Mouse (Mus musculus) urinary bladder, adult 2 months (tissue): ENCODE measurements around the gene 1700061G19Rik. TPM values are rescaled to one million over a fixed set of nuclear protein-coding genes. Genes with fewer than 3 reads are reported as not detected.

Source experiments
- DNase-seq: peaks from one replicate; pipeline ENCODE4 v3.0.0; 2022; ENCODE audit warnings: low spot score
- polyA plus RNA-seq: library from polyadenylated mRNA; depleted of rRNA; stranded (reverse); fragments of >200 nt; gene quantifications from 2 replicates; pipeline ENCODE4 v1.2.3, GENCODE M21; 2012; rRNA removed

Gene 1700061G19Rik
- polyA plus RNA-seq = 2.9 and 3.1 TPM in 2 replicates

- DNase-seq = no peak
Observed at GRCm38 (mm10) chr17:56874936-56875651, at the start of gene 1700061G19Rik. TSS of gene 1700061G19Rik (plus strand) at chr17:56875477.

- no peak for DNase-seq
Observed at GRCm38 (mm10) chr17:56826718-56827117, 48.6 kb upstream of the 1700061G19Rik start.

GRCm38 (mm10) chr17:56829171-56829570 lies 46.1 kb upstream of the 1700061G19Rik start:
- no peak for DNase-seq

- DNase-seq = no peak
Observed at GRCm38 (mm10) chr17:56829795-56830194, 45.5 kb upstream of the 1700061G19Rik start.

GRCm38 (mm10) chr17:56830411-56831110 lies 44.7 kb upstream of the 1700061G19Rik start, which contains the start of gene Rfx2:
TSS of gene Rfx2 (minus strand) at chr17:56831013.
- no peak for DNase-seq

- peak; percentile 94 for DNase-seq
Observed at GRCm38 (mm10) chr17:56831111-56831816, 44.0 kb upstream of the 1700061G19Rik start.

GRCm38 (mm10) chr17:56832918-56833317 lies 42.4 kb upstream of the 1700061G19Rik start:
- no peak for DNase-seq

- DNase-seq = no peak
Observed at GRCm38 (mm10) chr17:56833381-56833780, 41.9 kb upstream of the 1700061G19Rik start.

GRCm38 (mm10) chr17:56836336-56836735 lies 38.9 kb upstream of the 1700061G19Rik start:
- DNase-seq = no peak

- DNase-seq = no peak
Observed at GRCm38 (mm10) chr17:56840524-56840923, 34.8 kb upstream of the 1700061G19Rik start.

- no peak for DNase-seq
Observed at GRCm38 (mm10) chr17:56842173-56842572, 33.1 kb upstream of the 1700061G19Rik start.

GRCm38 (mm10) chr17:56843678-56844077 lies 31.6 kb upstream of the 1700061G19Rik start:
- no peak for DNase-seq

- no peak for DNase-seq
Observed at GRCm38 (mm10) chr17:56848785-56849184, 26.5 kb upstream of the 1700061G19Rik start.

GRCm38 (mm10) chr17:56849710-56850109 lies 25.6 kb upstream of the 1700061G19Rik start:
- DNase-seq = no peak

- no peak for DNase-seq
Observed at GRCm38 (mm10) chr17:56851167-56851566, 24.1 kb upstream of the 1700061G19Rik start.

GRCm38 (mm10) chr17:56855421-56855820 lies 19.9 kb upstream of the 1700061G19Rik start:
- no peak for DNase-seq

- DNase-seq = peak; percentile 50
Observed at GRCm38 (mm10) chr17:56858216-56858615, 17.1 kb upstream of the 1700061G19Rik start.

GRCm38 (mm10) chr17:56858922-56859321 lies 16.4 kb upstream of the 1700061G19Rik start:
- no peak for DNase-seq

GRCm38 (mm10) chr17:56861197-56861596 lies 14.1 kb upstream of the 1700061G19Rik start:
- no peak for DNase-seq

GRCm38 (mm10) chr17:56866071-56866470 lies 9.2 kb upstream of the 1700061G19Rik start:
- DNase-seq = no peak

- no peak for DNase-seq
Observed at GRCm38 (mm10) chr17:56869481-56869977, 5.7 kb upstream of the 1700061G19Rik start.

- DNase-seq = no peak
Observed at GRCm38 (mm10) chr17:56870287-56870953, 4.9 kb upstream of the 1700061G19Rik start.
